Mouse (Mus musculus) C2C12 (cell line): ENCODE measurements at regions not wholly inside any gene's neighbourhood (a gene's known extent, or its start where the extent isn't known, plus 50 kb on each side); places are given as distances from the start of the nearest gene placed in this dataset.

Source experiments
- H3K27me3 ChIP-seq: one replicate; pipeline ENCODE4 v1.6.1; 2011; ENCODE audit not compliant: control insufficient read depth, insufficient read depth, insufficient read length
- H3K36me3 ChIP-seq: one replicate; pipeline ENCODE4 v1.6.1; 2011; ENCODE audit not compliant: control insufficient read depth, insufficient read depth
- H3K4me3 ChIP-seq: one replicate; pipeline ENCODE4 v1.5.1; 2011; ENCODE audit warnings: mild to moderate bottlenecking, control low read depth; ENCODE audit not compliant: poor library complexity, insufficient read depth, severe bottlenecking
- H3K79me2 ChIP-seq: one replicate; pipeline ENCODE4 v1.6.1; 2011; ENCODE audit not compliant: control insufficient read depth, insufficient read depth
- H3K79me3 ChIP-seq: one replicate; pipeline ENCODE4 v1.6.1; 2011; ENCODE audit warnings: low read depth, control low read depth
- H3ac ChIP-seq: one replicate; pipeline ENCODE3; 2011; ENCODE audit warnings: low read depth; ENCODE audit not compliant: control insufficient read depth, insufficient read length
- CEBPB ChIP-seq: IDR thresholded peaks from one replicate; pipeline ENCODE4 v1.6.1; 2011; ENCODE audit warnings: low read depth, mild to moderate bottlenecking, control low read depth, moderate library complexity
- CTCF ChIP-seq: IDR thresholded peaks from one replicate; pipeline ENCODE4 v1.5.1; 2011; ENCODE audit not compliant: control insufficient read depth, insufficient read depth, insufficient read length
- FOSL1 ChIP-seq: IDR thresholded peaks from one replicate; pipeline ENCODE4 v1.8.0; 2011; ENCODE audit warnings: mild to moderate bottlenecking, low read length; ENCODE audit not compliant: poor library complexity, insufficient read depth, severe bottlenecking
- MAX ChIP-seq: IDR thresholded peaks from one replicate; pipeline ENCODE4 v1.6.1; 2011; ENCODE audit warnings: mild to moderate bottlenecking, control low read depth
- MYOD1 ChIP-seq: IDR thresholded peaks from one replicate; pipeline ENCODE4 v1.6.1; 2011; ENCODE audit warnings: low read depth; ENCODE audit not compliant: control insufficient read depth, insufficient read length
- MYOG ChIP-seq: IDR thresholded peaks from one replicate; pipeline ENCODE4 v1.6.1; 2011; ENCODE audit not compliant: control insufficient read depth, insufficient read length; ENCODE audit errors: extremely low read depth
- USF1 ChIP-seq: IDR thresholded peaks from one replicate; pipeline ENCODE4 v1.6.1; 2011; ENCODE audit warnings: low read depth, mild to moderate bottlenecking, control low read depth, moderate library complexity

- TF ChIP-seq USF1 (no peak), CTCF (no peak), MYOG (no peak), FOSL1 (no peak), CEBPB (no peak), MAX (no peak), MYOD1 (no peak)
- Histone ChIP-seq H3K79me2 (no peaks in the 10 kb centered on the region), H3K4me3 (no peak overlapping the region), H3ac (no peak overlapping the region), H3K36me3 (no peaks in the 10 kb centered on the region), H3K79me3 (no peaks in the 10 kb centered on the region), H3K27me3 (no peaks in the 10 kb centered on the region)
Measured at GRCm38 (mm10) chr9:120755486-120755885, 173.5 kb upstream of the Ctnnb1 start.

GRCm38 (mm10) chr9:120758003-120758402, 171.0 kb upstream of the Ctnnb1 start:
- Histone ChIP-seq H3K79me3 (no peaks in the 10 kb centered on the region), H3K27me3 (no peaks in the 10 kb centered on the region), H3ac (no peak overlapping the region), H3K36me3 (no peaks in the 10 kb centered on the region), H3K79me2 (no peaks in the 10 kb centered on the region), H3K4me3 (no peak overlapping the region)
- TF ChIP-seq CEBPB = no peak
- TF ChIP-seq CTCF = no peak
- no peak for TF ChIP-seq FOSL1
- TF ChIP-seq USF1 = no peak
- TF ChIP-seq MYOG = no peak
- no peak for TF ChIP-seq MAX
- TF ChIP-seq MYOD1 = no peak

GRCm38 (mm10) chr9:120758632-120759031, 170.4 kb upstream of the Ctnnb1 start:
- Histone ChIP-seq H3K4me3 (no peak overlapping the region), H3K27me3 (no peaks in the 10 kb centered on the region), H3ac (no peak overlapping the region), H3K36me3 (no peaks in the 10 kb centered on the region), H3K79me2 (no peaks in the 10 kb centered on the region), H3K79me3 (no peaks in the 10 kb centered on the region)
- TF ChIP-seq FOSL1 (no peak), CTCF (no peak), MYOG (no peak), USF1 (no peak), MAX (no peak), CEBPB (no peak), MYOD1 (no peak)

GRCm38 (mm10) chr9:120759771-120760170, 169.2 kb upstream of the Ctnnb1 start:
- H3K79me2 ChIP-seq = no peaks in the 10 kb centered on the region
- TF ChIP-seq MYOD1 = no peak
- no peak for TF ChIP-seq MYOG
- TF ChIP-seq FOSL1 = no peak
- no peak for TF ChIP-seq CTCF
- no peak for TF ChIP-seq USF1
- no peak for TF ChIP-seq MAX
- TF ChIP-seq CEBPB = no peak

GRCm38 (mm10) chr9:120763802-120764201, 165.2 kb upstream of the Ctnnb1 start:
- Histone ChIP-seq H3K36me3 (no peaks in the 10 kb centered on the region), H3K79me3 (no peaks in the 10 kb centered on the region), H3ac (no peak overlapping the region), H3K4me3 (no peak overlapping the region), H3K27me3 (no peaks in the 10 kb centered on the region), H3K79me2 (no peaks in the 10 kb centered on the region)
- no peak for TF ChIP-seq CTCF
- TF ChIP-seq USF1 = no peak
- no peak for TF ChIP-seq CEBPB
- TF ChIP-seq FOSL1 = no peak
- TF ChIP-seq MYOD1 = no peak
- TF ChIP-seq MAX = no peak
- TF ChIP-seq MYOG = no peak

More at GRCm38 (mm10) chr9:120759771-120760170, 169.2 kb upstream of the Ctnnb1 start:
- H3K4me3 ChIP-seq = no peak overlapping the region
- no peak overlapping the region for H3ac ChIP-seq
- H3K27me3 ChIP-seq = no peaks in the 10 kb centered on the region
- no peaks in the 10 kb centered on the region for H3K36me3 ChIP-seq
- H3K79me3 ChIP-seq = no peaks in the 10 kb centered on the region

- TF ChIP-seq CEBPB (no peak), FOSL1 (no peak)
- no peaks in the 10 kb centered on the region for H3K36me3 ChIP-seq
- no peaks in the 10 kb centered on the region for H3K27me3 ChIP-seq
- no peak overlapping the region for H3K4me3 ChIP-seq
- no peaks in the 10 kb centered on the region for H3K79me3 ChIP-seq
- no peak overlapping the region for H3ac ChIP-seq
- no peaks in the 10 kb centered on the region for H3K79me2 ChIP-seq
Measured at GRCm38 (mm10) chr9:120764663-120765062, 164.4 kb upstream of the Ctnnb1 start.

- Histone ChIP-seq H3K79me2 (no peaks in the 10 kb centered on the region), H3ac (no peak overlapping the region), H3K79me3 (no peaks in the 10 kb centered on the region), H3K27me3 (no peaks in the 10 kb centered on the region), H3K36me3 (no peaks in the 10 kb centered on the region), H3K4me3 (no peak overlapping the region)
- TF ChIP-seq CEBPB (no peak), MYOG (no peak), CTCF (no peak), MYOD1 (no peak), FOSL1 (no peak), MAX (no peak), USF1 (no peak)
Measured at GRCm38 (mm10) chr9:120765292-120765691, 163.7 kb upstream of the Ctnnb1 start.
